Mouse (Mus musculus): ENCODE measurements around the gene Ctdspl.

- TF ChIP-seq CHD2 (IDR thresholded peaks at IDR 0.05; ENCODE audit: low read depth, low read length) (no peak), ZC3H11A (IDR thresholded peaks at IDR 0.05; ENCODE audit: borderline replicate concordance, low read depth, low read length) (no peak), ZNF384 (IDR thresholded peaks at IDR 0.05; ENCODE audit: low read depth, low read length) (no peak), HCFC1 (IDR thresholded peaks at IDR 0.05; ENCODE audit: borderline replicate concordance, insufficient read depth, low read length) (no peak), MAFK (IDR thresholded peaks at IDR 0.05; ENCODE audit: insufficient read depth, low read depth, low read length) (no peak)
These were observed 105.5 kb downstream of the Ctdspl start for GRCm38 (mm10) chr9:119031772-119032171.
